Comparison of ENCODE assay signal across 7 mouse cellular contexts in genomic region chr17:70747731-70748475, GRCm38 (mm10).
DNase-seq lines count a peak whose midpoint lies in the region; ATAC-seq and TF ChIP-seq lines count a peak whose summit lies in the region.

No protein-coding gene starts in this region.

- TF ChIP-seq CTCF in cerebellum, adult 2 months (IDR thresholded peaks at IDR 0.05; ENCODE audit: borderline replicate concordance, insufficient read depth, low read depth, low read length), result no peak

- H3K27ac ChIP-seq in intestine, embryonic 16.5 days (ENCODE audit: low read length), result peak overlapping the region; percentile 91
- peak overlapping the region; percentile 97 for H3K27ac ChIP-seq in stomach, embryonic 16.5 days (ENCODE audit: low read length)
- H3K27ac ChIP-seq in cerebellum, adult 2 months (ENCODE audit: insufficient read depth, low read length), result no peak overlapping the region

- H3K4me3 ChIP-seq in intestine, embryonic 16.5 days (ENCODE audit: low read length), result peak overlapping the region; percentile 41
- H3K4me3 ChIP-seq in stomach, embryonic 16.5 days (replicated peaks; ENCODE audit: low read length), result peak overlapping the region; percentile 40
- no peak overlapping the region for H3K4me3 ChIP-seq in cerebellum, adult 2 months (replicated peaks; ENCODE audit: insufficient read depth, low read depth, low read length)

- ATAC-seq in intestine, embryonic 16.5 days, result peak; percentile 87
- ATAC-seq in stomach, embryonic 16.5 days (ENCODE audit: insufficient read depth, low FRiP score), result peak; percentile 19

- H3K9ac ChIP-seq in intestine, embryonic 16.5 days (ENCODE audit: low read depth, low read length), result peak overlapping the region; percentile 69
- H3K9ac ChIP-seq in stomach, embryonic 16.5 days (ENCODE audit: low read length), result peak overlapping the region; percentile 64

- H3K4me2 ChIP-seq in intestine, embryonic 16.5 days (ENCODE audit: low read depth, low read length), result peak overlapping the region; percentile 73
- peak overlapping the region; percentile 71 for H3K4me2 ChIP-seq in stomach, embryonic 16.5 days (ENCODE audit: low read depth, low read length)

- TF ChIP-seq POLR2A in cerebellum, adult 2 months (IDR thresholded peaks at IDR 0.05; ENCODE audit: borderline replicate concordance, insufficient read depth, low read length), result no peak

- no peaks in the 10 kb centered on the region for H3K27me3 ChIP-seq in intestine, embryonic 16.5 days (replicated peaks; ENCODE audit: control insufficient read depth, insufficient read depth, low read length)
- H3K27me3 ChIP-seq in stomach, embryonic 16.5 days (ENCODE audit: control insufficient read depth, insufficient read depth, low read length), result no peaks in the 10 kb centered on the region
- no peaks in the 10 kb centered on the region for H3K27me3 ChIP-seq in cerebellum, adult 2 months (ENCODE audit: control insufficient read depth, insufficient read depth, low read length)

- peak; percentile 29 for DNase-seq in CD4-positive, CD25-positive, alpha-beta regulatory T cell, adult 2 months (ENCODE audit: low read depth, low spot score)
- peak; percentile 4 for DNase-seq in T-cell, adult 2 months (ENCODE audit: low spot score)
- DNase-seq in forelimb bud, embryonic 11.5 days (ENCODE audit: low read depth, low spot score), result peak; percentile 58
- DNase-seq in lung, postnatal 4 days, result peak; percentile 38
- no peak for DNase-seq in cerebellum, adult 2 months

- peaks cover 25% of the 10 kb centered on the region for H3K4me1 ChIP-seq in intestine, embryonic 16.5 days (ENCODE audit: control insufficient read depth, insufficient read depth, low read length)
- H3K4me1 ChIP-seq in stomach, embryonic 16.5 days (ENCODE audit: control insufficient read depth, insufficient read depth, low read length), result peaks cover 20% of the 10 kb centered on the region
- H3K4me1 ChIP-seq in cerebellum, adult 2 months (ENCODE audit: control insufficient read depth, insufficient read depth, low read length), result peaks cover 6% of the 10 kb centered on the region; the same call in 1 of the 2 replicates

- H3K36me3 ChIP-seq in intestine, embryonic 16.5 days (ENCODE audit: control insufficient read depth, insufficient read depth, low read length), result no peaks in the 10 kb centered on the region
- no peaks in the 10 kb centered on the region for H3K36me3 ChIP-seq in stomach, embryonic 16.5 days (ENCODE audit: control insufficient read depth, insufficient read depth, low read length)

- no peaks in the 10 kb centered on the region for H3K9me3 ChIP-seq in intestine, embryonic 16.5 days (ENCODE audit: control insufficient read depth, low read length)
- no peaks in the 10 kb centered on the region for H3K9me3 ChIP-seq in stomach, embryonic 16.5 days (replicated peaks; ENCODE audit: control insufficient read depth, low read length)

- under 1% methylated on average over 23 of the region's 23 CpGs for WGBS in intestine, embryonic 16.5 days
- 2% methylated on average over 23 of the region's 23 CpGs for WGBS in stomach, embryonic 16.5 days
- WGBS in cerebellum, adult 2 months, result 49% methylated on average over 23 of the region's 23 CpGs

Comparison
In these comparisons a context has a peak if more than half of its experiments do, and no peak if none do; other contexts are left out.
1. DNase-seq: peak in CD4-positive, CD25-positive, alpha-beta regulatory T cell, adult 2 months (single experiment), T-cell, adult 2 months (single experiment), forelimb bud, embryonic 11.5 days (single experiment) and lung, postnatal 4 days (2 of 2); none in cerebellum, adult 2 months (0 of 2).